Mouse (Mus musculus) midbrain, postnatal 0 days (tissue): ENCODE results near the gene Rab3a. TPM values are rescaled to one million over a fixed set of nuclear protein-coding genes. Genes with fewer than 3 reads are reported as not detected.
A peak's percentile ranks its signal among the peaks of the same experiment; 100 is the strongest.

Experiments
- ATAC-seq: fragments of 200-750 bp; cut with Nextera tagmentation; 2 replicates; pipeline ENCODE4 v1.8.0; 2017; ENCODE audit warnings: moderate number of reproducible peaks, mild to moderate bottlenecking, moderate TSS enrichment, moderate library complexity; ENCODE audit not compliant: low FRiP score
- DNase-seq: peaks from one replicate; pipeline ENCODE4 v3.0.0-alpha.2; 2015; ENCODE audit warnings: low spot score
- H3K27ac ChIP-seq: fragments of 300-500 bp; sonication (generic); 2 replicates; pipeline ENCODE4 v1.5.1; 2014; ENCODE audit warnings: low read depth, mild to moderate bottlenecking, low read length, mixed read lengths
- H3K27me3 ChIP-seq: fragments of 300-500 bp; sonication (generic); 2 replicates; pipeline ENCODE4 v1.6.1; 2014; ENCODE audit warnings: low read length, control low read depth, mixed read lengths; ENCODE audit not compliant: insufficient read depth
- H3K36me3 ChIP-seq: fragments of 300-500 bp; sonication (generic); 2 replicates; pipeline ENCODE4 v1.6.1; 2014; ENCODE audit warnings: low read length, control low read depth, mixed read lengths; ENCODE audit not compliant: insufficient read depth
- H3K4me1 ChIP-seq: fragments of 300-500 bp; sonication (generic); 2 replicates; pipeline ENCODE4 v1.6.1; 2014; ENCODE audit warnings: mild to moderate bottlenecking, control low read depth, antibody characterized with exemption, low read length, mixed read lengths; ENCODE audit not compliant: insufficient read depth
- H3K4me2 ChIP-seq: fragments of 300-500 bp; sonication (generic); 2 replicates; pipeline ENCODE4 v1.6.1; 2014; ENCODE audit warnings: low read depth, mild to moderate bottlenecking, low read length, mixed read lengths; ENCODE audit not compliant: poor library complexity, severe bottlenecking
- H3K4me3 ChIP-seq: fragments of 300-500 bp; sonication (generic); 2 replicates; pipeline ENCODE4 v1.5.1; 2014; ENCODE audit warnings: low read depth, mild to moderate bottlenecking, low read length, moderate library complexity
- H3K9ac ChIP-seq: fragments of 300-500 bp; sonication (generic); replicated peaks from 2 replicates; pipeline ENCODE4 v1.6.1; 2014; ENCODE audit warnings: mild to moderate bottlenecking, low read length, moderate library complexity, mixed read lengths; ENCODE audit not compliant: poor library complexity, severe bottlenecking
- H3K9me3 ChIP-seq: fragments of 300-500 bp; sonication (generic); 2 replicates; pipeline ENCODE4 v1.6.1; 2016; ENCODE audit warnings: low read length, control low read depth
- CTCF ChIP-seq: IDR thresholded peaks from 2 replicates; pipeline ENCODE4 v1.5.1; 2016; ENCODE audit warnings: antibody characterized with exemption, mild to moderate bottlenecking
- WGBS: fragments of 180-500 bp; shearing (Covaris S2); extraction: QIAGEN DNeasy Blood & Tissue Kit; methylation state at CpG from one replicate; pipeline ENCODE4 v1.1.7; 2014; 5-methylcytosine and 5-hydroxymethylcytosine counted together
- polyA plus RNA-seq: library from polyadenylated mRNA; unstranded; fragments of >200 nt; fragmentation: Nextera tagmentation; extraction: Ambion mirVana; gene quantifications from 2 replicates; pipeline ENCODE4 v1.2.1, GENCODE M21; 2015
- total RNA-seq: library from RNA; depleted of rRNA; stranded (reverse); fragments of >200 nt; gene quantifications from 2 replicates; pipeline ENCODE4 v1.2.3, GENCODE M21; 2014

Gene Rab3a
- total and polyA plus RNA-seq, 2 experiments from 2014 or later, result 670 to 726 TPM

DNA sequence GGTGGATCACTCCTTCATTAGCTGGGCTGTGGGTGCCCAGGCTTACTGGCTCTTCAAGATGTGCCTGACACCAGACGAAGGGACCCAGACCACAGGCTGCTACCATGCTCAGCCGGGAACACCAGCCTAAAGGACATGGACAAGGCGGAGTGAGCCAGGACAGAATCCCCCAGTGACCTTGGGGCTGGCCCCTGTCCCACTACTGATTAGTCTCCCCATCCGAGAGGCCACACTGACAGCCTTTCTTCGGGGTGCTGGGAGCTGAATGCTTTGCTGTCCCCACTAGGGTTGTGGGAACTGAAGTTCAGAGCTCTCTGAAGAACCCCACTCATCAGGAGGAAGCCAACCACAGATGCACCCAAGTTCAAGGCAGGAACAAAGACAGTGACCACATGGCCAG, 20.7 kb downstream of the Rab3a start:
- H3K4me3 ChIP-seq, result peak overlapping the region; percentile 77
- peaks cover 19% of the 10 kb centered on the region for H3K4me1 ChIP-seq
- no peak for ATAC-seq
- no peak overlapping the region for H3K27ac ChIP-seq
- H3K36me3 ChIP-seq, result peaks cover 64% of the 10 kb centered on the region
- H3K4me2 ChIP-seq, result peak overlapping the region; percentile 84
- 85% methylated on average over 5 of the region's 5 CpGs for WGBS
- H3K27me3 ChIP-seq, result no peaks in the 10 kb centered on the region
- DNase-seq, result no peak
- H3K9me3 ChIP-seq, result no peaks in the 10 kb centered on the region
- H3K9ac ChIP-seq, result peak overlapping the region; percentile 97
- no peak for TF ChIP-seq CTCF

DNA sequence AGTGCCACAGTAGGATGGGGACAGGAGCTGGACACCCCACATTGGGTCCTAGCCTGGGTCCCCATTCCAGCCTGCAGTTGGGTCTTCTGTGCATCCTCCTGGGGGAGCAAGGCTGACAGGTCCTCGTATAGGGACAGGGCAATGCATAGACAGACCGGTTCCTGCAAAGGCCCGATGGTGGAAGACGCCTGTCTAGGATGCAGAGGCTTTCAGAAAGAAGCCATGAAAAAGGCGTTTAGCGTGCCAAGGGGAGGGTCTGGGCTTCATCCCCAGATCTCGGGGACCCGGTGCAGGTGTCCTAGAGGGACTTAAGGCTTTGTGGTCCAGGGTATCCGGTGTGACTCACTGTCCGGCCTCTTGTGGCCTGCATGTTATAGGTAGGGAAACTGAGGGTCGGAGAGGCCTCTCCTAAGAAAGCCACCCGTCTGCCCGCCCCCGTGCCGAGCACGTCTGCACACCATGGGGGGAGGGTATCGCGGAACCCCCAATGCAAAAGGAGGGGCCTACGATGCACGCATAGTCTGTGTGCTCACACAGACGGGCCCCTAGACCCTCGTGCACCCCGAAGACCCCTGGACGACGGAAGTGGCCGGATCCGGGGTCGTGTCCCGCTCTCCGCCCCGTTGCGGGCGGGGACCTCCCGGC, 21.5 kb downstream of the Rab3a start:
- peaks cover 19% of the 10 kb centered on the region for H3K4me1 ChIP-seq
- ATAC-seq, result no peak; the same call in 1 of the 2 replicates

DNA sequence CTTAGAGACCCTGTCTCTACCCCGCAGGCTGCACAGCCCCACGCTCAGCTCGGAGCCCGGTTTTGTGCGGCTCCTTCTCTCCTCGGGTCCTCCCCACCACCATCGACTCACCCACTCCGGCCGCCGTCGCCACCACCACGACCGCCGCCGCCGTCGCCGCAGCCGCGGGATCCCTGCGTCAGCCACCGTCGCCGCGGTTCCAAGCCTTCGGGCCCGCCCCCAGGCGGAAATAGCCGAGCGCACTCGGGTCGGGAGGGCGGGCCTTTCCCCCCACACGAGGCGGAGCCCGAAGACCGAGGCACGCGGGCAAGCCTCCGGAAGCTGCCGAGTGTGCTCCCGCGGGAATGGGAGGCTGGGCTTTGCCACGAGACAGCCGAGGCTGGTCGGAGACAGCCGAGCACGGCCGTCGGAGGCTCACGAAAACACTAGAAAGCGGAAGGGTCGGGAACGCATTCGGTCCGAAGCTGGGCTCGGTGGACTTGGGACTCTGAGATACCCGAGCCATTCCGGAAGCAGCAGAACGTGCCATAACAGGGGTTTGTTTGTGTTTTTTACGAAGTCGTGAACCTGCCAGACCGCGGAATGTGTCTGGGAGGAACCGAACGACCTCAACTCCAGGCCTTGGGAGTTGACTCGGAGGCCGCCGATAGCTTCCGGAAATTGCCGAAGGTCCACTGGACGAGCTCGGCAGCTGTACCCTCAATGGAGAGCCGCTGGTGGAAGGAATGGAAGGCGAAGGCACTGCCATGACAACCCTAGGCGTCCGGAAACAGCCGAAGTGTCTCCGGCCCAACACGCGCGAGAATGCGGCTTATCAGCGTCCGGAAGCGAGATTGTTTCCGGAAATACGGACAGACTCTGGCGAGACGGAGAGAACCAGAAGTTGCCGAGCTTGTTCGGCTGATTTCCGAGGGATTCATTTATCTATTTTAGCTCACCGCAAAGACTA, 22.3 kb downstream of the Rab3a start, which contains the start of gene Pik3r2:
Gene Pik3r2, minus strand, starts transcription at position 218 of the 949 bp plus-strand sequence.
- peaks cover 19% of the 10 kb centered on the region for H3K4me1 ChIP-seq
- no peaks in the 10 kb centered on the region for H3K9me3 ChIP-seq
- H3K36me3 ChIP-seq, result peaks cover 64% of the 10 kb centered on the region
- H3K4me2 ChIP-seq, result peak within 1 kb of the TSS; percentile 84
- H3K27me3 ChIP-seq, result no peaks in the 10 kb centered on the region
- no peak for TF ChIP-seq CTCF
- peak within 1 kb of the TSS; percentile 97 for H3K9ac ChIP-seq
- WGBS, result under 1% methylated on average over 84 of the region's 94 CpGs
- peak within 1 kb of the TSS; percentile 77 for H3K4me3 ChIP-seq
- DNase-seq (peak; percentile 100), ATAC-seq (peak; percentile 95)
- H3K27ac ChIP-seq, result peak within 1 kb of the TSS; percentile 94

More for the DNA sequence above, 21.5 kb downstream of the Rab3a start:
- H3K9ac ChIP-seq, result peak overlapping the region; percentile 97
- peak overlapping the region; percentile 77 for H3K4me3 ChIP-seq
- H3K4me2 ChIP-seq, result peak overlapping the region; percentile 84
- peak; percentile 27 for DNase-seq
- no peaks in the 10 kb centered on the region for H3K27me3 ChIP-seq
- peaks cover 64% of the 10 kb centered on the region for H3K36me3 ChIP-seq
- TF ChIP-seq CTCF, result no peak
- WGBS, result 3% methylated on average over 28 of the region's 34 CpGs
- H3K27ac ChIP-seq, result peak overlapping the region; percentile 94
- no peaks in the 10 kb centered on the region for H3K9me3 ChIP-seq

DNA sequence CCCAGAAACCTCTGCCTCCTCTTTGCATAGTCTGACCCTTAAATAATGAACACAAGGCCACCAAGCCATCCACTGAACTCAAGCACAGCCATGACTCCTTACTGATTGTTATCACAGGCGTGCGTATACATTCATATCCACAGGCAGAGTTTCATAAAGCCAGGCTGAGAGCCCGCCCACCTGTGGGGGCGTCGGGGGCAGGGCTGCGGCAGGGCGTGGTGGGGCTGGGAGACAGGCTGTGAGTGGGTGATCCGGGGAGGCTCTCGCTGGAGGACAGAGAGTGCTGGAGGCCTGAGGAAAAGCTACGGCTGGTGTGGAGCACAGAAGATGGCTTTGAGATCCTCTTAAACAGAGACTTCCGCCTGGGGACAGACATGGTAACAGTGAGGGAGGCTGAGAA, 25.6 kb downstream of the Rab3a start:
- H3K4me1 ChIP-seq, result peaks cover 15% of the 10 kb centered on the region
- ATAC-seq, result no peak
- H3K4me2 ChIP-seq, result no peak overlapping the region
- H3K9ac ChIP-seq, result no peak overlapping the region
- H3K4me3 ChIP-seq, result no peak overlapping the region
- no peaks in the 10 kb centered on the region for H3K27me3 ChIP-seq
- H3K27ac ChIP-seq, result no peak overlapping the region
- DNase-seq, result no peak
- TF ChIP-seq CTCF, result no peak
- WGBS, result 90% methylated on average over 11 of the region's 11 CpGs
- no peaks in the 10 kb centered on the region for H3K9me3 ChIP-seq
- H3K36me3 ChIP-seq, result peaks cover 56% of the 10 kb centered on the region

DNA sequence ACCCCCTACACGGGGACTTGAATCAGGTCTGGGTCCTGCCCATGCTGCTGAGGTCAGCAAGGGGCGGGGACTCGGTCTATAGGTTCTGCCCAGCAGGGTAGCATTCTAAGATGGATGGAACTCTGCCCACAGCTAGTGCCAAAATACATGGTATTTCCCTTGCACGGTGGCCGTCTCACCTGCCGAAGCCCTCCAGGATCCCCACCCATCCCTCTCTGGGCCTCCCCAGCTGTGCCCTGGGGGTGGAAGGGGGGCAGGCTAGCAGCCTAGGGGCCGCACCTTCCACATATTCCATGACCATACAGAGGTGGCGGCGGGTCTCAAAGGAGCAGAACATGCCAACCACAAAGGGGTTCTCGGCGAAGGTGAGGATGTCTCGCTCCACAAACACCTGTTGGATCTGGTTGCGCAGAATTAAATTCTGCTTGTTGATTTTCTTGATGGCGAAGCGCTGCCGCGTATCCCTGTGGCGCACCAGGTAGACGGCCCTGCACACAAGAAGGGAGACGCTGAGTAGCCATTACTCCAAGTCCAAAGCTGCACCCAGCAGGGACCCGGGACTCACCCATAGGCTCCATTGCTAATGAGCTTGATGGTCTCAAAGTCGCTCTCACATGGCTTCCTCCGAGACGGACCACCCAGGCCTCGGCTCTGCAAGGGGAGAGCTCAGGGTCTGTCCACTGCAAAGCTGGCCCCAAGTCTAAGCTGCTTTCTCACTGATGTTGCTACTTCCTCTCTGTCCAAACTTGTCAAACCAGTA, 32.0 kb downstream of the Rab3a start:
- Histone ChIP-seq H3K36me3 (peaks cover 55% of the 10 kb centered on the region), H3K4me3 (no peak overlapping the region), H3K27ac (no peak overlapping the region), H3K9me3 (no peaks in the 10 kb centered on the region), H3K9ac (no peak overlapping the region), H3K27me3 (no peaks in the 10 kb centered on the region), H3K4me1 (peaks cover 7% of the 10 kb centered on the region), H3K4me2 (no peak overlapping the region)
- no peak for DNase-seq
- ATAC-seq, result no peak
- 91% methylated on average over 25 of the region's 25 CpGs for WGBS
- no peak for TF ChIP-seq CTCF
